Mouse (Mus musculus) bone marrow, adult 2 months (tissue): ENCODE data around the gene Nfe2l1. TPM values are rescaled to one million over a fixed set of nuclear protein-coding genes. Genes with fewer than 3 reads are reported as not detected.

ENCODE experiments used
- H3K27ac ChIP-seq: fragments of 200-500 bp; 2 replicates; pipeline ENCODE4 v1.5.1; 2012; ENCODE audit warnings: low read depth, mild to moderate bottlenecking, control low read depth, inconsistent platforms, low read length; ENCODE audit not compliant: control insufficient read depth, poor library complexity, insufficient read depth
- H3K4me1 ChIP-seq: fragments of 200-500 bp; 2 replicates; pipeline ENCODE4 v1.6.1; 2011; ENCODE audit warnings: low read length; ENCODE audit not compliant: control insufficient read depth, insufficient read depth
- H3K4me3 ChIP-seq: fragments of 200-500 bp; replicated peaks from 2 replicates; pipeline ENCODE3; 2011; ENCODE audit warnings: mild to moderate bottlenecking, low read depth, low read length, control low read depth; ENCODE audit not compliant: control insufficient read depth
- CTCF ChIP-seq: fragments of 200-500 bp; IDR thresholded peaks from 2 replicates; pipeline ENCODE4 v1.5.1; 2011; ENCODE audit warnings: low read length, control low read depth; ENCODE audit not compliant: control insufficient read depth, insufficient read depth
- POLR2A ChIP-seq: fragments of 200-500 bp; IDR thresholded peaks from 2 replicates; pipeline ENCODE4 v1.6.1; 2011; ENCODE audit warnings: low read depth, mild to moderate bottlenecking, control low read depth, low read length, borderline replicate concordance; ENCODE audit not compliant: control insufficient read depth
- WGBS: fragments of 180-500 bp; shearing (Covaris S2); methylation state at CpG from one replicate; pipeline ENCODE4 v1.1.7; 2018; 5-methylcytosine and 5-hydroxymethylcytosine counted together
- polyA plus RNA-seq: library from polyadenylated mRNA; stranded (reverse); fragments of >200 nt; gene quantifications from 2 replicates; pipeline ENCODE4 v1.2.4, GENCODE M21; 2011; ENCODE audit warnings: low replicate concordance; ENCODE audit not compliant: missing spikeins, insufficient read depth, insufficient read length

The Nfe2l1 gene
- polyA plus RNA-seq, 1 experiment, result 54.1 TPM

- TF ChIP-seq POLR2A (no peak), CTCF (no peak)
- Histone ChIP-seq H3K4me1 (no peaks in the 10 kb centered on the region), H3K27ac (no peak overlapping the region), H3K4me3 (no peak overlapping the region)
- 91% methylated on average over 6 of the region's 6 CpGs for WGBS
Measured at GRCm38 (mm10) chr11:96809562-96810235, 20.1 kb downstream of the Nfe2l1 start.

- TF ChIP-seq POLR2A (no peak), CTCF (no peak)
- Histone ChIP-seq H3K4me1 (no peaks in the 10 kb centered on the region), H3K4me3 (no peak overlapping the region), H3K27ac (no peak overlapping the region)
- WGBS, result 41% methylated on average over 1 of the region's 1 CpGs
Measured at GRCm38 (mm10) chr11:96808066-96808465, 21.7 kb downstream of the Nfe2l1 start.

- no peak overlapping the region for H3K4me3 ChIP-seq
- no peaks in the 10 kb centered on the region for H3K4me1 ChIP-seq
- no peak overlapping the region for H3K27ac ChIP-seq
- no peak for TF ChIP-seq POLR2A
- TF ChIP-seq CTCF, result no peak
- WGBS, result 75% methylated on average over 5 of the region's 5 CpGs
Measured at GRCm38 (mm10) chr11:96805606-96806005, 24.2 kb downstream of the Nfe2l1 start.

GRCm38 (mm10) chr11:96799511-96799910 lies 30.3 kb downstream of the Nfe2l1 start:
- no peaks in the 10 kb centered on the region; the same call in 1 of the 2 replicates for H3K4me1 ChIP-seq
- TF ChIP-seq POLR2A (no peak), CTCF (no peak)
- H3K4me3 ChIP-seq, result no peak overlapping the region
- 85% methylated on average over 2 of the region's 2 CpGs for whole genome bisulfite sequencing
- H3K27ac ChIP-seq, result no peak overlapping the region

- TF ChIP-seq CTCF (no peak), POLR2A (no peak)
- Histone ChIP-seq H3K27ac (no peak overlapping the region), H3K4me1 (no peaks in the 10 kb centered on the region; the same call in 1 of the 2 replicates), H3K4me3 (no peak overlapping the region)
- 22% methylated on average over 1 of the region's 1 CpGs for WGBS
Measured at GRCm38 (mm10) chr11:96796586-96796985, 33.2 kb downstream of the Nfe2l1 start.

- TF ChIP-seq CTCF, result no peak
- no peak for TF ChIP-seq POLR2A
- Histone ChIP-seq H3K4me1 (no peaks in the 10 kb centered on the region; the same call in 1 of the 2 replicates), H3K4me3 (no peak overlapping the region), H3K27ac (no peak overlapping the region)
- 60% methylated on average over 2 of the region's 2 CpGs for WGBS
Measured at GRCm38 (mm10) chr11:96796081-96796480, 33.7 kb downstream of the Nfe2l1 start.

- no peaks in the 10 kb centered on the region; the same call in 1 of the 2 replicates for H3K4me1 ChIP-seq
- 56% methylated on average over 13 of the region's 13 CpGs for WGBS
- no peak overlapping the region for H3K27ac ChIP-seq
- TF ChIP-seq CTCF (no peak), POLR2A (no peak)
- no peak overlapping the region for H3K4me3 ChIP-seq
Measured at GRCm38 (mm10) chr11:96795491-96795890, 34.3 kb downstream of the Nfe2l1 start.

- H3K4me3 ChIP-seq, result no peak overlapping the region
Measured at GRCm38 (mm10) chr11:96790681-96791080, 39.1 kb downstream of the Nfe2l1 start.

More at GRCm38 (mm10) chr11:96790681-96791080, 39.1 kb downstream of the Nfe2l1 start:
- no peaks in the 10 kb centered on the region; the same call in 1 of the 2 replicates for H3K4me1 ChIP-seq
- no peak for TF ChIP-seq CTCF
- no peak for TF ChIP-seq POLR2A
- WGBS, result 18% methylated on average over 1 of the region's 1 CpGs
- no peak overlapping the region for H3K27ac ChIP-seq
